Mouse (Mus musculus) hindbrain, embryonic 10.5 days (tissue): Measurements from ENCODE around the gene Olfr1465. TPM values are rescaled to one million over a fixed set of nuclear protein-coding genes. Genes with fewer than 3 reads are reported as not detected.

ENCODE experiments used
- DNase-seq: peaks from one replicate; pipeline ENCODE4 v3.0.0-alpha.2; 2017; ENCODE audit warnings: low spot score
- H3K27ac ChIP-seq: fragments of 300-500 bp; sonication (generic); 2 replicates; pipeline ENCODE4 v1.5.1; 2016; ENCODE audit warnings: mild to moderate bottlenecking, moderate library complexity
- H3K27me3 ChIP-seq: fragments of 300-500 bp; sonication (generic); 2 replicates; pipeline ENCODE4 v1.6.1; 2016; ENCODE audit warnings: mild to moderate bottlenecking; ENCODE audit not compliant: poor library complexity, insufficient read depth, severe bottlenecking
- H3K36me3 ChIP-seq: fragments of 300-500 bp; sonication (generic); 2 replicates; pipeline ENCODE4 v1.6.1; 2016; ENCODE audit warnings: mild to moderate bottlenecking, moderate library complexity
- H3K4me1 ChIP-seq: fragments of 300-500 bp; sonication (generic); replicated peaks from 2 replicates; pipeline ENCODE4 v1.6.1; 2016; ENCODE audit warnings: mild to moderate bottlenecking
- H3K4me3 ChIP-seq: fragments of 300-500 bp; sonication (generic); 2 replicates; pipeline ENCODE4 v1.5.1; 2016; ENCODE audit warnings: mild to moderate bottlenecking, moderate library complexity
- H3K9me3 ChIP-seq: fragments of 300-500 bp; sonication (generic); 2 replicates; pipeline ENCODE4 v1.6.1; 2016; ENCODE audit warnings: mild to moderate bottlenecking, moderate library complexity
- WGBS: fragments of 180-500 bp; shearing (Covaris S2); methylation state at CpG from one replicate; pipeline ENCODE4 v1.1.7; 2016; 5-methylcytosine and 5-hydroxymethylcytosine counted together
- polyA plus RNA-seq: library from polyadenylated mRNA; unstranded; fragments of >200 nt; fragmentation: Nextera tagmentation; extraction: Ambion mirVana; gene quantifications from 2 replicates; pipeline ENCODE4 v1.2.1, GENCODE M21; 2016

Gene Olfr1465
- not detected in 2 replicates for polyA plus RNA-seq

GRCm38 (mm10) chr19:13315441-13315840, at the start of gene Olfr1465:
Gene Olfr1465 (minus strand): TSS chr19:13315541.
- no peak within 1 kb of the TSS for H3K27ac ChIP-seq
- no peaks in the 10 kb centered on the region for H3K27me3 ChIP-seq
- H3K4me3 ChIP-seq = no peak within 1 kb of the TSS
- H3K4me1 ChIP-seq = no peaks in the 10 kb centered on the region
- peaks cover 26% of the 10 kb centered on the region for H3K9me3 ChIP-seq
- no peak for DNase-seq
- H3K36me3 ChIP-seq = no peaks in the 10 kb centered on the region

- no peaks in the 10 kb centered on the region for H3K4me1 ChIP-seq
- no peak within 1 kb of the TSS for H3K27ac ChIP-seq
- 83% methylated on average over 2 of the region's 2 CpGs for WGBS
- H3K4me3 ChIP-seq = no peak within 1 kb of the TSS
- H3K9me3 ChIP-seq = peaks cover 31% of the 10 kb centered on the region
- H3K27me3 ChIP-seq = no peaks in the 10 kb centered on the region
- H3K36me3 ChIP-seq = no peaks in the 10 kb centered on the region
- no peak for DNase-seq
These were observed 46.6 kb upstream of the Olfr1465 start, which contains the start of gene Olfr1467 for GRCm38 (mm10) chr19:13361936-13362335. Gene Olfr1467 (plus strand): TSS chr19:13362236.

- DNase-seq = no peak
- no peak within 1 kb of the TSS for H3K27ac ChIP-seq
- H3K27me3 ChIP-seq = no peaks in the 10 kb centered on the region
- 95% methylated on average over 2 of the region's 2 CpGs for WGBS
- peaks cover 22% of the 10 kb centered on the region for H3K9me3 ChIP-seq
- H3K4me1 ChIP-seq = no peaks in the 10 kb centered on the region
- H3K4me3 ChIP-seq = no peak within 1 kb of the TSS
- no peaks in the 10 kb centered on the region for H3K36me3 ChIP-seq
These were observed 23.2 kb upstream of the Olfr1465 start, which contains the start of gene Olfr1466 for GRCm38 (mm10) chr19:13338562-13338961. Gene Olfr1466 (plus strand): TSS chr19:13338862.

Other genes with a start within 250 kb of the Olfr1465 start
- gene Olfr1457, start 217.7 kb downstream of the Olfr1465 start, polyA plus RNA-seq = not detected in 2 replicates
- not detected in 2 replicates for gene Olfr1458, start 208.8 kb downstream of the Olfr1465 start, polyA plus RNA-seq
- not detected in 2 replicates for gene Olfr1459, start 166.0 kb downstream of the Olfr1465 start, polyA plus RNA-seq
- not detected in 2 replicates for gene Olfr1461, start 152.5 kb downstream of the Olfr1465 start, polyA plus RNA-seq
- not detected in 2 replicates for gene Olfr1462, start 129.8 kb downstream of the Olfr1465 start, polyA plus RNA-seq
- gene Olfr1463, start 84.2 kb downstream of the Olfr1465 start, polyA plus RNA-seq = not detected in 2 replicates
- not detected in 2 replicates for gene Olfr1466, start 23.3 kb upstream of the Olfr1465 start, polyA plus RNA-seq
- gene Olfr1467, start 46.7 kb upstream of the Olfr1465 start, polyA plus RNA-seq = not detected in 2 replicates
- not detected in 2 replicates for gene Olfr1469, start 92.3 kb upstream of the Olfr1465 start, polyA plus RNA-seq
- not detected in 2 replicates for gene Olfr1471, start 127.9 kb upstream of the Olfr1465 start, polyA plus RNA-seq
- not detected in 2 replicates for gene Olfr1472, start 140.5 kb upstream of the Olfr1465 start, polyA plus RNA-seq
- gene Olfr1474, start 154.0 kb upstream of the Olfr1465 start, polyA plus RNA-seq = not detected in 2 replicates
- gene Olfr1475, start 164.7 kb upstream of the Olfr1465 start, polyA plus RNA-seq = not detected in 2 replicates
- gene Olfr1477, start 185.0 kb upstream of the Olfr1465 start, polyA plus RNA-seq = not detected in 2 replicates
- gene Olfr1480, start 212.4 kb upstream of the Olfr1465 start, polyA plus RNA-seq = not detected in 2 replicates